Mouse (Mus musculus): Measurements from ENCODE around the gene Ank3.

Ank3 gene

GRCm38 (mm10) chr10:69946271-69946670 is 547.7 kb downstream of the Ank3 start:
- no peak for DNase-seq

GRCm38 (mm10) chr10:69947093-69947492 is 548.5 kb downstream of the Ank3 start:
- no peak for DNase-seq

- no peak for DNase-seq
These were observed 551.8 kb downstream of the Ank3 start for GRCm38 (mm10) chr10:69950236-69950918.

- DNase-seq: no peak
These were observed 552.3 kb downstream of the Ank3 start for GRCm38 (mm10) chr10:69950919-69951236.

- DNase-seq: no peak
These were observed 552.9 kb downstream of the Ank3 start for GRCm38 (mm10) chr10:69951426-69951825.

GRCm38 (mm10) chr10:69952316-69952715 is 553.7 kb downstream of the Ank3 start:
- no peak for DNase-seq

GRCm38 (mm10) chr10:69954657-69955267 is 556.2 kb downstream of the Ank3 start:
- DNase-seq: no peak

- no peak for DNase-seq
These were observed 563.7 kb downstream of the Ank3 start for GRCm38 (mm10) chr10:69962226-69962625.

GRCm38 (mm10) chr10:69962976-69963375 is 564.4 kb downstream of the Ank3 start:
- DNase-seq: no peak

GRCm38 (mm10) chr10:69964611-69965010 is 566.0 kb downstream of the Ank3 start:
- DNase-seq: peak; percentile 70

- no peak for DNase-seq
These were observed 566.5 kb downstream of the Ank3 start for GRCm38 (mm10) chr10:69965085-69965484.

- DNase-seq: no peak
These were observed 569.4 kb downstream of the Ank3 start for GRCm38 (mm10) chr10:69967994-69968393.

GRCm38 (mm10) chr10:69979636-69980035 is 581.1 kb downstream of the Ank3 start:
- no peak for DNase-seq

GRCm38 (mm10) chr10:69981386-69982097 is 583.0 kb downstream of the Ank3 start:
- no peak for DNase-seq

- DNase-seq: no peak
These were observed 584.1 kb downstream of the Ank3 start for GRCm38 (mm10) chr10:69982701-69983100.

- no peak for DNase-seq
These were observed 588.9 kb downstream of the Ank3 start for GRCm38 (mm10) chr10:69987496-69987895.

GRCm38 (mm10) chr10:69997082-69997481 is 598.5 kb downstream of the Ank3 start:
- DNase-seq: no peak

- DNase-seq: no peak
These were observed 605.5 kb downstream of the Ank3 start for GRCm38 (mm10) chr10:70004058-70004457.

- DNase-seq: no peak
These were observed 606.3 kb downstream of the Ank3 start for GRCm38 (mm10) chr10:70004831-70005230.

- DNase-seq: no peak
These were observed 607.8 kb downstream of the Ank3 start for GRCm38 (mm10) chr10:70006380-70006779.

GRCm38 (mm10) chr10:70011738-70012137 is 613.2 kb downstream of the Ank3 start:
- no peak for DNase-seq

GRCm38 (mm10) chr10:70013931-70014330 is 615.4 kb downstream of the Ank3 start:
- DNase-seq: no peak

- DNase-seq: no peak
These were observed 616.6 kb downstream of the Ank3 start for GRCm38 (mm10) chr10:70015201-70015600.

- DNase-seq: no peak
These were observed 620.1 kb downstream of the Ank3 start for GRCm38 (mm10) chr10:70018691-70019090.
